Mouse (Mus musculus): ENCODE measurements around the gene Btnl4.

Gene Btnl4

GRCm38 (mm10) chr17:34437606-34438005 is 39.5 kb downstream of the Btnl4 start:
- DNase-seq (ENCODE audit: low read depth, low spot score): no peak

DNA sequence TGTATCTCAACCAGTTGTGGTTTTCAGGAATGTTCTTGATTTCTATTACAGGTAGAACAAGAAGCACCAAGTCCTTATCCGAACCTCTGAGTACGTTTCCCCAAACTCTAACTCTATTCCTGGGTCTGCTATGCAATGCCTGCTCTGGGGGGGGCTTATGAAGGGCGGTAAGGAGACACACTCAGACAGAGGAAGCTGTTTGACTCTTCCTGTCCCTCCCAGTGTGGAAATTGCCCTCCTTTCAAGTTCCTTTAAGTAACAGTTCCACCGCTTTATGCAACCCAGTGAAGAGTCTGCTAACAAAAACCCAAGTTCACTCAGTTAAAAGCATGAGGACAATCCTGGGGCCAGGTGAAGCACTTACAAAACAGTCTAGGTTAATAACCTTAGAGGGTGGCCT is 40.0 kb downstream of the Btnl4 start:
- no peak for DNase-seq (ENCODE audit: low read depth, low spot score)

DNA sequence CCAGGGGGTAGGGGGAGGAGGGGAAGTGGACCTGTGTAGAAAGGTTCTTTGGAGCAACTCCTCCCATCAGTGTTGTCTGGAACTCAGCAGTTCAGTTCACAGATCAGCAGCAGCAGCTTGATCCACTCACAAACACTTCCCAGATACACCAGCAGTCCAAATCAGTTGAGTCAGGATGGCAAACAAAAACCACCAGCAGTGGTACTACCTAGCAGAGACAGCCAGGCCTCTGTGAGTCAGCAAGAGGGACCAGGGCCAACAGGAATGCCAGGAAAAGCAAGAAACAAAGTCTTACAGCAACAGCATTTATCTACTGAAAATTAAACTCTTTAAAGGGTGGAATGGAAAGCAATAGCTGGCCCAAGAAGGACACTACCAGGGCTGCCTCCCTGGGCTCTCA is 49.5 kb downstream of the Btnl4 start:
- no peak for DNase-seq (ENCODE audit: low read depth, low spot score)

GRCm38 (mm10) chr17:34420014-34420413 is 57.1 kb downstream of the Btnl4 start:
- DNase-seq (ENCODE audit: low read depth, low spot score): no peak
